Mouse (Mus musculus) hindbrain, postnatal 0 days (tissue): ENCODE data around the gene Arhgap9. TPM values are rescaled to one million over a fixed set of nuclear protein-coding genes. Genes with fewer than 3 reads are reported as not detected.

ENCODE experiments used
- ATAC-seq: fragments of 200-750 bp; cut with Nextera tagmentation; 2 replicates; pipeline ENCODE4 v1.8.0; 2017; ENCODE audit warnings: mild to moderate bottlenecking, moderate TSS enrichment, moderate library complexity
- DNase-seq: peaks from one replicate; pipeline ENCODE4 v3.0.0-alpha.2; 2015; ENCODE audit warnings: low spot score
- H3K27ac ChIP-seq: fragments of 300-500 bp; sonication (generic); 2 replicates; pipeline ENCODE4 v1.5.1; 2014; ENCODE audit warnings: mild to moderate bottlenecking
- H3K27me3 ChIP-seq: fragments of 300-500 bp; sonication (generic); 2 replicates; pipeline ENCODE4 v1.6.1; 2014; ENCODE audit warnings: low read length, mixed read lengths; ENCODE audit not compliant: insufficient read depth
- H3K36me3 ChIP-seq: fragments of 300-500 bp; sonication (generic); 2 replicates; pipeline ENCODE4 v1.6.1; 2014; ENCODE audit warnings: low read length, mixed read lengths; ENCODE audit not compliant: insufficient read depth
- H3K4me1 ChIP-seq: fragments of 300-500 bp; sonication (generic); 2 replicates; pipeline ENCODE4 v1.6.1; 2014; ENCODE audit warnings: antibody characterized with exemption, low read length, mixed read lengths; ENCODE audit not compliant: insufficient read depth
- H3K4me2 ChIP-seq: fragments of 300-500 bp; sonication (generic); 2 replicates; pipeline ENCODE4 v1.6.1; 2014; ENCODE audit warnings: low read depth, mild to moderate bottlenecking, low read length, moderate library complexity, mixed read lengths
- H3K4me3 ChIP-seq: fragments of 300-500 bp; sonication (generic); 2 replicates; pipeline ENCODE4 v1.5.1; 2014; ENCODE audit warnings: low read length
- H3K9ac ChIP-seq: fragments of 300-500 bp; sonication (generic); replicated peaks from 2 replicates; pipeline ENCODE4 v1.6.1; 2014; ENCODE audit warnings: mild to moderate bottlenecking, low read length, moderate library complexity, mixed read lengths
- H3K9me3 ChIP-seq: fragments of 300-500 bp; sonication (generic); 2 replicates; pipeline ENCODE4 v1.6.1; 2016; ENCODE audit warnings: low read length, mixed read lengths
- CTCF ChIP-seq: IDR thresholded peaks from 2 replicates; pipeline ENCODE4 v1.5.1; 2016; ENCODE audit warnings: antibody characterized with exemption, control low read depth, low read depth
- WGBS: fragments of 180-500 bp; shearing (Covaris S2); extraction: QIAGEN DNeasy Blood & Tissue Kit; methylation state at CpG from one replicate; pipeline ENCODE4 v1.1.7; 2014; 5-methylcytosine and 5-hydroxymethylcytosine counted together
- polyA plus RNA-seq: library from polyadenylated mRNA; unstranded; fragments of >200 nt; fragmentation: Nextera tagmentation; extraction: Ambion mirVana; gene quantifications from 2 replicates; pipeline ENCODE4 v1.2.1, GENCODE M21; 2015
- total RNA-seq: library from RNA; depleted of rRNA; stranded (reverse); fragments of >200 nt; gene quantifications from 2 replicates; pipeline ENCODE4 v1.2.3, GENCODE M21; 2014

Gene Arhgap9
- total and polyA plus RNA-seq, 2 experiments from 2014 or later, result 1.2 to 1.5 TPM

GRCm38 (mm10) chr10:127322669-127323068, 905 bp downstream of the Arhgap9 start:
- H3K4me1 ChIP-seq, result no peaks in the 10 kb centered on the region
- no peaks in the 10 kb centered on the region for H3K9me3 ChIP-seq
- no peaks in the 10 kb centered on the region for H3K36me3 ChIP-seq
- no peak for TF ChIP-seq CTCF
- DNase-seq, result no peak
- H3K9ac ChIP-seq, result no peak overlapping the region
- H3K27ac ChIP-seq, result no peak overlapping the region
- no peak overlapping the region for H3K4me3 ChIP-seq
- WGBS, result 92% methylated on average over 4 of the region's 4 CpGs
- no peak overlapping the region for H3K4me2 ChIP-seq
- ATAC-seq, result no peak
- peaks cover 37% of the 10 kb centered on the region for H3K27me3 ChIP-seq

GRCm38 (mm10) chr10:127323131-127323855, 1.5 kb downstream of the Arhgap9 start:
- Histone ChIP-seq H3K27me3 (peaks cover 41% of the 10 kb centered on the region), H3K27ac (no peak overlapping the region), H3K9ac (no peak overlapping the region), H3K36me3 (no peaks in the 10 kb centered on the region), H3K4me1 (no peaks in the 10 kb centered on the region), H3K4me2 (no peak overlapping the region), H3K9me3 (no peaks in the 10 kb centered on the region), H3K4me3 (no peak overlapping the region)
- TF ChIP-seq CTCF, result no peak
- WGBS, result 72% methylated on average over 17 of the region's 17 CpGs
- DNase-seq (no peak), ATAC-seq (no peak)

- TF ChIP-seq CTCF, result peak; percentile 62
- Histone ChIP-seq H3K36me3 (no peaks in the 10 kb centered on the region), H3K27ac (no peak overlapping the region), H3K9ac (no peak overlapping the region), H3K4me2 (no peak overlapping the region), H3K4me3 (no peak overlapping the region), H3K9me3 (no peaks in the 10 kb centered on the region), H3K4me1 (no peaks in the 10 kb centered on the region), H3K27me3 (peaks cover 46% of the 10 kb centered on the region)
- 14% methylated on average over 7 of the region's 7 CpGs for WGBS
- ATAC-seq (no peak), DNase-seq (peak; percentile 62)
Observed at GRCm38 (mm10) chr10:127324495-127324894, 2.7 kb downstream of the Arhgap9 start.

GRCm38 (mm10) chr10:127325454-127326016, 3.8 kb downstream of the Arhgap9 start:
- ATAC-seq, result no peak
- Histone ChIP-seq H3K27ac (no peak overlapping the region), H3K9me3 (no peaks in the 10 kb centered on the region), H3K4me2 (peak overlapping the region; percentile 63), H3K9ac (no peak overlapping the region), H3K36me3 (no peaks in the 10 kb centered on the region), H3K4me1 (no peaks in the 10 kb centered on the region), H3K4me3 (no peak overlapping the region), H3K27me3 (peaks cover 46% of the 10 kb centered on the region)
- no peak for TF ChIP-seq CTCF
- 39% methylated on average over 14 of the region's 14 CpGs for WGBS
- DNase-seq, result no peak

GRCm38 (mm10) chr10:127326017-127326801, 4.4 kb downstream of the Arhgap9 start:
- under 1% methylated on average over 54 of the region's 54 CpGs for WGBS
- DNase-seq, result no peak
- Histone ChIP-seq H3K27ac (no peak overlapping the region), H3K4me2 (peak overlapping the region; percentile 63), H3K36me3 (no peaks in the 10 kb centered on the region), H3K4me3 (peak overlapping the region; percentile 35), H3K9ac (peak overlapping the region; percentile 1; the same call in 1 of the 2 replicates), H3K27me3 (peaks cover 46% of the 10 kb centered on the region), H3K4me1 (no peaks in the 10 kb centered on the region), H3K9me3 (no peaks in the 10 kb centered on the region)
- peak; percentile 10; the same call in 1 of the 2 replicates for ATAC-seq
- TF ChIP-seq CTCF, result no peak

GRCm38 (mm10) chr10:127326828-127327227, 5.1 kb downstream of the Arhgap9 start:
- no peaks in the 10 kb centered on the region for H3K36me3 ChIP-seq
- H3K4me3 ChIP-seq, result peak overlapping the region; percentile 35
- no peak overlapping the region for H3K27ac ChIP-seq
- peak overlapping the region; percentile 63 for H3K4me2 ChIP-seq
- H3K27me3 ChIP-seq, result peaks cover 46% of the 10 kb centered on the region
- DNase-seq, result no peak
- peak overlapping the region; percentile 1; the same call in 1 of the 2 replicates for H3K9ac ChIP-seq
- no peaks in the 10 kb centered on the region for H3K4me1 ChIP-seq
- WGBS, result 4% methylated on average over 29 of the region's 29 CpGs
- peak; percentile 3; the same call in 1 of the 2 replicates for ATAC-seq
- no peak for TF ChIP-seq CTCF
- no peaks in the 10 kb centered on the region for H3K9me3 ChIP-seq
